Comparison of ENCODE assay signal across 21 mouse cellular contexts in the genomic region with DNA sequence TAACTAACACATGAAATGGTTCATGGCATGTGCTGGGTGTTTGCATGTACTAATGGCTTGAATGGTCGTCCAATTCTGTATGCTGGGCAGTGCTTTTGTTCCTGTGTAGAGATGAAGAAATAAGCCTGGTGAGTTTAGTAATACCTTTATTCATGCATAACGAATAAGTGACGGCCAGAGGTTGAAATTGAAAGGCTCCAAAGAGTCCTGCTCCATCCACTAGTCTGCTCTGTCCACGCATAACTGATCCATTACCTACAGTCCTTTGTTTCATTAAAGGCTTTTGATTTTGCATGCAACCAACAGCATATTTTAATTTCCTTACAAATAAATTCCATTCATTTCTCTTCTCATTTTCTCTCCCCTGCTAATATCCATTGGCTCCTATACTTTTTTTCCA.
"Had no signal": no experiment of that assay in that cellular context is flagged by ENCODE, and none has a peak within 500 bp of the region (broad histone marks: within the 10 kb centered on the region; RNA-seq: fewer than 3 reads in every experiment).

No protein-coding gene starts in this region.

- ATAC-seq: lung, postnatal 0 days; midbrain, embryonic 13.5 days; midbrain, embryonic 16.5 days had no signal

- H3K36me3 ChIP-seq: lung, embryonic 15.5 days; midbrain, embryonic 13.5 days; neural tube, embryonic 13.5 days; neural tube, embryonic 15.5 days had no signal

- H3K27me3 ChIP-seq: lung, embryonic 15.5 days; megakaryocyte, embryonic 14.5 days; midbrain, embryonic 13.5 days; neural tube, embryonic 13.5 days; neural tube, embryonic 15.5 days had no signal

- H3K27ac ChIP-seq: lung, embryonic 15.5 days; macrophage; midbrain, embryonic 13.5 days; neural tube, embryonic 13.5 days; neural tube, embryonic 15.5 days had no signal

- H3K4me2 ChIP-seq: lung, embryonic 15.5 days; midbrain, embryonic 11.5 days; midbrain, embryonic 13.5 days; neural tube, embryonic 13.5 days; neural tube, embryonic 15.5 days had no signal

- DNase-seq: lung, adult 2 months; lung, postnatal 14 days; lung, postnatal 36 days; retina, postnatal 1 day; right cerebral cortex, adult 18-20 months; right cerebral cortex, postnatal 25 days; right cerebral cortex, postnatal 4 days; spleen, adult 18-20 months; thymus, adult 18-20 months; thymus, postnatal 14 days; thymus, postnatal 36 days had no signal

- H3K9ac ChIP-seq: lung, embryonic 15.5 days; midbrain, embryonic 13.5 days; neural tube, embryonic 13.5 days; neural tube, embryonic 15.5 days had no signal

- H3K4me3 ChIP-seq: lung, embryonic 15.5 days; megakaryocyte, embryonic 14.5 days; midbrain, embryonic 13.5 days; myocyte; neural tube, embryonic 13.5 days; neural tube, embryonic 15.5 days had no signal

- H3K9me3 ChIP-seq: lung, embryonic 15.5 days; midbrain, embryonic 13.5 days; neural tube, embryonic 13.5 days; neural tube, embryonic 15.5 days had no signal
